Mouse (Mus musculus): ENCODE results near the gene Slc25a33.

- no peak for TF ChIP-seq POLR2A (IDR thresholded peaks at IDR 0.05; ENCODE audit: extremely low read depth, insufficient read depth, low read length)
- TF ChIP-seq CTCF (IDR thresholded peaks at IDR 0.05; ENCODE audit: low read depth, low read length), result no peak
Measured at GRCm38 (mm10) chr4:149722104-149723020, 51.7 kb downstream of the Slc25a33 start.
